Mouse (Mus musculus) liver (tissue): Measurements from ENCODE around the gene Edaradd.

Experiments used
- DNase-seq: peaks from one replicate; pipeline ENCODE4 v3.0.0-alpha.2; 2020; ENCODE audit warnings: mixed read lengths

Edaradd gene

GRCm38 (mm10) chr13:12519955-12520584 lies at the start of gene Edaradd:
Gene Edaradd, minus strand, starts transcription at chr13:12520438.
- DNase-seq: peak; percentile 53

GRCm38 (mm10) chr13:12569741-12570140 lies 49.5 kb upstream of the Edaradd start:
- DNase-seq: no peak

GRCm38 (mm10) chr13:12568597-12569469 lies 48.6 kb upstream of the Edaradd start:
- DNase-seq: no peak

- no peak for DNase-seq
These were observed 47.7 kb upstream of the Edaradd start for GRCm38 (mm10) chr13:12567936-12568335.

- peak; percentile 94 for DNase-seq
These were observed 45.6 kb upstream of the Edaradd start, which contains the start of gene Ero1lb for GRCm38 (mm10) chr13:12565621-12566390. Gene Ero1lb, plus strand, starts transcription at chr13:12565874.

GRCm38 (mm10) chr13:12562256-12562655 lies 42.0 kb upstream of the Edaradd start:
- no peak for DNase-seq

GRCm38 (mm10) chr13:12561729-12562128 lies 41.5 kb upstream of the Edaradd start:
- no peak for DNase-seq

GRCm38 (mm10) chr13:12559462-12560120 lies 39.4 kb upstream of the Edaradd start:
- no peak for DNase-seq

GRCm38 (mm10) chr13:12559044-12559443 lies 38.8 kb upstream of the Edaradd start:
- DNase-seq: no peak

- no peak for DNase-seq
These were observed 34.0 kb upstream of the Edaradd start for GRCm38 (mm10) chr13:12554211-12554610.

GRCm38 (mm10) chr13:12543880-12544568 lies 23.8 kb upstream of the Edaradd start:
- DNase-seq: no peak

GRCm38 (mm10) chr13:12543246-12543645 lies 23.0 kb upstream of the Edaradd start:
- DNase-seq: no peak

- peak; percentile 56 for DNase-seq
These were observed 22.1 kb upstream of the Edaradd start for GRCm38 (mm10) chr13:12542006-12542981.

GRCm38 (mm10) chr13:12540119-12540518 lies 19.9 kb upstream of the Edaradd start:
- DNase-seq: no peak

- no peak for DNase-seq
These were observed 19.5 kb upstream of the Edaradd start for GRCm38 (mm10) chr13:12539716-12540115.

- DNase-seq: peak; percentile 36
These were observed 17.7 kb upstream of the Edaradd start for GRCm38 (mm10) chr13:12537971-12538370.

- DNase-seq: no peak
These were observed 14.4 kb upstream of the Edaradd start for GRCm38 (mm10) chr13:12534628-12535027.

GRCm38 (mm10) chr13:12525678-12526077 lies 5.4 kb upstream of the Edaradd start:
- DNase-seq: no peak

- DNase-seq: no peak
These were observed 2.1 kb upstream of the Edaradd start for GRCm38 (mm10) chr13:12522346-12522745.

- DNase-seq: no peak
These were observed 867 bp downstream of the Edaradd start for GRCm38 (mm10) chr13:12519371-12519770.
